Mouse (Mus musculus) liver, postnatal 0 days (tissue): ENCODE data around the gene Ankmy2.

Experiments used
- CTCF ChIP-seq: sonication (generic); IDR thresholded peaks from 2 replicates; pipeline ENCODE4 v1.5.1; 2016; ENCODE audit warnings: antibody characterized with exemption, low read depth
- EP300 ChIP-seq: IDR thresholded peaks from 2 replicates; pipeline ENCODE4 v1.6.1; 2016; ENCODE audit warnings: antibody characterized with exemption, low read depth, mild to moderate bottlenecking

GRCm38 (mm10) chr12:36210096-36210495, 53.2 kb downstream of the Ankmy2 start:
- TF ChIP-seq CTCF (no peak), EP300 (no peak)
